Mouse (Mus musculus) frontal cortex, postnatal 36 days (tissue): Measurements from ENCODE around the gene Fam241a.

Source experiments
- DNase-seq, 2 experiments: peaks; one replicate each; pipeline ENCODE4 v3.0.0; 2022; ENCODE audit warnings: low spot score in 2 of 2

Gene Fam241a

GRCm38 (mm10) chr3:127836798-127837153 lies 59.3 kb downstream of the Fam241a start:
- DNase-seq: no peak

- DNase-seq: no peak
Measured at GRCm38 (mm10) chr3:127835594-127835993, 60.5 kb downstream of the Fam241a start.

- no peak for DNase-seq
Measured at GRCm38 (mm10) chr3:127834040-127834439, 62.1 kb downstream of the Fam241a start.

- DNase-seq: no peak
Measured at GRCm38 (mm10) chr3:127831079-127831478, 65.0 kb downstream of the Fam241a start.

- DNase-seq: no peak
Measured at GRCm38 (mm10) chr3:127830183-127830582, 65.9 kb downstream of the Fam241a start.

- DNase-seq: no peak
Measured at GRCm38 (mm10) chr3:127827123-127827522, 69.0 kb downstream of the Fam241a start.

GRCm38 (mm10) chr3:127826503-127826902 lies 69.6 kb downstream of the Fam241a start:
- DNase-seq: no peak

GRCm38 (mm10) chr3:127823886-127824863 lies 71.9 kb downstream of the Fam241a start:
- no peak for DNase-seq

- DNase-seq: no peak
Measured at GRCm38 (mm10) chr3:127821209-127821608, 74.9 kb downstream of the Fam241a start.

GRCm38 (mm10) chr3:127820400-127820799 lies 75.7 kb downstream of the Fam241a start:
- no peak for DNase-seq
